In genomic region chr1:181395234-181395828, GRCm38 (mm10) we compare ENCODE assay signal across 13 mouse cellular contexts. TPM values are rescaled to one million over a fixed set of nuclear protein-coding genes. Genes with fewer than 3 reads are reported as not detected.
DNase-seq lines count a peak whose midpoint lies in the region; ATAC-seq lines count a peak whose summit lies in the region.
"Had no signal": no experiment of that assay in that cellular context is flagged by ENCODE, and none has a peak within 500 bp of the region (broad histone marks: within the 10 kb centered on the region; RNA-seq: fewer than 3 reads in every experiment).

No protein-coding gene starts in this region.

- no peak for ATAC-seq in frontal cortex, adult (ENCODE audit: low TSS enrichment)

- peak; percentile 3 for DNase-seq in ovary, adult 18-20 months (ENCODE audit: low spot score)
- no peak for DNase-seq in ovary, postnatal 14 days (ENCODE audit: low spot score)
- DNase-seq in adipocyte (ENCODE audit: low spot score) = peak; percentile 32
- DNase-seq in heart, postnatal 4 days = peak; percentile 27
- DNase-seq in frontal cortex, adult 2 months (ENCODE audit: extremely low spot score in 1 of 2, low spot score in 1 of 2) = no peak
- no peak for DNase-seq in urinary bladder, adult 18-20 months (ENCODE audit: low spot score in 2 of 2)
- DNase-seq: kidney, postnatal 10 days had no signal

RNA-seq across cellular contexts. Expression of gene Cnih3, which starts 42.9 kb away (rescaled TPM):
- not detected for total RNA-seq in heart, postnatal 4 days (2021)
- 45.6 and 61.1 TPM in 2 replicates for polyA plus RNA-seq in frontal cortex, adult 2 months (2012; rRNA removed)
- total RNA-seq: heart, adult 2 months had no signal
- polyA plus RNA-seq: erythroblast, embryonic 14.5 days; limb, embryonic 11.5 days; liver, embryonic 16.5 days; macrophage had no signal

Comparison
In these comparisons a context has a peak if more than half of its experiments do, and no peak if none do; other contexts are left out.
1. DNase-seq: peak in ovary, adult 18-20 months (single experiment), adipocyte (single experiment) and heart, postnatal 4 days (single experiment); none in ovary, postnatal 14 days (single experiment), frontal cortex, adult 2 months (0 of 2) and urinary bladder, adult 18-20 months (0 of 2).